Mouse (Mus musculus): ENCODE measurements at regions not wholly inside any gene's neighbourhood (a gene's known extent, or its start where the extent isn't known, plus 50 kb on each side); places are given as distances from the start of the nearest gene placed in this dataset.

DNA sequence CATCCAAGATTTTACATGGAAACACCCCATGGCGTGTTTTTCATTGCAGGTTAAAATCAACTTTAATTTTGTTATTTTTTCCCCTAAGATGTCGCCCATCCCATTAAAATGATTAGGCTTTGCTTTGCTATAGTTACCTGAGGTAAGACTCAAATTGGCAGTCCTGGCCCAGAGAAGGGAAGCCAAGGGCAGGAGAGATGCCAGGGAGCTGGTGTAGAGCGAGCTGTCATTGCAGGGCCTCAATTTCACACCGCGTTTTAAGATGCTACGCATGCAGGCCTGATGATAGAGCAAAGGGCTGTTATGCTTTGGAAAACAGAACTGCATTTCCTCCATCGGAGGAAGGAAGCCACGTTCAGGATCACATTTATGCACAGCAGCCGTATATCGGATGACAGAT is 852.7 kb upstream of the Sox9 start:
- Histone ChIP-seq H3K4me3 (no peak overlapping the region), H3K27ac (no peak overlapping the region), H3K4me1 (peaks cover 11% of the 10 kb centered on the region), H3K27me3 (ENCODE audit: poor library complexity, severe bottlenecking) (no peaks in the 10 kb centered on the region), H3K9me3 (no peaks in the 10 kb centered on the region), H3K36me3 (replicated peaks) (no peaks in the 10 kb centered on the region)
- no peak for DNase-seq (ENCODE audit: extremely low spot score, low spot score)
- 75% methylated on average over 10 of the region's 10 CpGs for WGBS

DNA sequence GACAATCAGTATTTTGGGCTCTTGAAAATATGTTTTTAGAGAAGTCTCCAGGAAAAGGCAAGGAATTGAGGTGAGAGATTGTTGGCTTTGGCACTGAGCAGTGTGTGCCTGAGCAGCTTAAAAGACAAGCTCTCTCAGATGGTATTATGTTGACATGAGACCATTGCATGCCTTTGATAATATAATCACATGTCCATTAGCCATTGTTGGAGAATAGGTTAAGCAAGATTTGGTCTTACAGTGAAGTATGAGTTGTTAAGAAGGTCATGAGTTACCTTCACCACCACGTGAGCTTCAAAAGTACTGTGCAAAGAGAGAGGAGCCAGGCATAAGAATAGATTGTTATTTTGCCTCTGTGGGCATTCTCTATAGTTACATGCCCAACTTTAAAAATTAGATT is 850.0 kb upstream of the Sox9 start:
- 89% methylated on average over 1 of the region's 1 CpGs for WGBS
- H3K9me3 ChIP-seq = no peaks in the 10 kb centered on the region
- H3K4me3 ChIP-seq = no peak overlapping the region
- no peaks in the 10 kb centered on the region for H3K36me3 ChIP-seq (replicated peaks)
- DNase-seq (ENCODE audit: extremely low spot score, low spot score) = no peak
- H3K4me1 ChIP-seq = peaks cover 11% of the 10 kb centered on the region
- no peak overlapping the region for H3K27ac ChIP-seq
- no peaks in the 10 kb centered on the region for H3K27me3 ChIP-seq (ENCODE audit: poor library complexity, severe bottlenecking)

- WGBS = 86% methylated on average over 8 of the region's 8 CpGs
- Histone ChIP-seq H3K9me3 (no peaks in the 10 kb centered on the region), H3K27ac (no peak overlapping the region), H3K4me1 (peaks cover 9% of the 10 kb centered on the region), H3K27me3 (ENCODE audit: poor library complexity, severe bottlenecking) (no peaks in the 10 kb centered on the region), H3K36me3 (replicated peaks) (no peaks in the 10 kb centered on the region), H3K4me3 (no peak overlapping the region)
- no peak for DNase-seq (ENCODE audit: extremely low spot score, low spot score)
Measured at GRCm38 (mm10) chr11:111944282-111944681, 837.7 kb upstream of the Sox9 start.

DNA sequence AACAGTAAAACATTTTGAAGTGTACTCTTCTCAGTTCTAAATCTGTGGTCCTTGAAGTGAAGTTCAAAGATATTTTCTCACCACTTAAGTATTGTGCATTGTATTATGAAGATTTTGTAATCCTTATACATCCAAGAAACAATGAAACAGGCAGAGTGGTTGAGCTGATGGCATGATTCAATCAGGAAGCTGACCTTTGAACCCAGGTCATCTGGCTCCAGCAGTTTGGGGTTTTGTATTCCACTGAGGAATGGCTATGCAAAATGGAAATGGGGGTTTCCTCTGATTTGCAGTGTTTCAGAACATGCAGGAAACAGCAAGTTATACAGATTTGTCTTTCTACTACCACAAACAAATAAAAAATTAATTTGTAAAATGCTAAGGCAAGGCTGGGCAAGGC is 836.2 kb upstream of the Sox9 start:
- no peak for DNase-seq (ENCODE audit: extremely low spot score, low spot score)
- no peaks in the 10 kb centered on the region for H3K36me3 ChIP-seq (replicated peaks)
- H3K9me3 ChIP-seq = no peaks in the 10 kb centered on the region
- no peak overlapping the region for H3K27ac ChIP-seq
- H3K4me3 ChIP-seq = no peak overlapping the region
- no peaks in the 10 kb centered on the region for H3K27me3 ChIP-seq (ENCODE audit: poor library complexity, severe bottlenecking)
- H3K4me1 ChIP-seq = peaks cover 9% of the 10 kb centered on the region

DNA sequence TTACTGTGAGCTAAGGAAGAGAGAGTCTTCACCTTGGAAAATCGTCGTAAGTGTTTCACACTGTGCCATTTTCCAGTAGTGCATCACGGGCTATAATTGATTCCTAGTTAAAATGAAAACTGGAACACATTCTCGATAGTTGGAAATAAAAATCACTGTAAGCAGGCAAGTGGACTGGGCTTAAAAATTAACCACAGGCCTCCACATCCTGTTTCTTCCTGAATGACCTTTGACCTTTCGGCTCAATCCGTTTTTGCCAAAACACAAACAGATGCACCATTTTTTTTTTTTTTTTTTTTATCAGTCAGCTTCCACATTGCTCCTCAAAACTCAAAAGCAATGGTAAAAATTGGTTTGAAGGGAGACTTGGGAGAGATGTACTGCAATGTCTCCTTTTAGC is 834.4 kb upstream of the Sox9 start:
- no peak for DNase-seq (ENCODE audit: extremely low spot score, low spot score)
- 87% methylated on average over 6 of the region's 6 CpGs for WGBS
- Histone ChIP-seq H3K4me3 (no peak overlapping the region), H3K27me3 (ENCODE audit: poor library complexity, severe bottlenecking) (no peaks in the 10 kb centered on the region), H3K27ac (no peak overlapping the region), H3K9me3 (no peaks in the 10 kb centered on the region), H3K4me1 (peaks cover 9% of the 10 kb centered on the region), H3K36me3 (replicated peaks) (no peaks in the 10 kb centered on the region)

- no peaks in the 10 kb centered on the region for H3K9me3 ChIP-seq
- 82% methylated on average over 5 of the region's 5 CpGs for WGBS
- H3K27me3 ChIP-seq (ENCODE audit: poor library complexity, severe bottlenecking) = no peaks in the 10 kb centered on the region
- DNase-seq (ENCODE audit: extremely low spot score, low spot score) = no peak
- H3K4me1 ChIP-seq = peaks cover 7% of the 10 kb centered on the region; the same call in 1 of the 2 replicates
- H3K27ac ChIP-seq = no peak overlapping the region
- H3K36me3 ChIP-seq (replicated peaks) = no peaks in the 10 kb centered on the region
- H3K4me3 ChIP-seq = no peak overlapping the region
Measured at GRCm38 (mm10) chr11:111953421-111953820, 828.6 kb upstream of the Sox9 start.

- 79% methylated on average over 5 of the region's 5 CpGs for WGBS
- Histone ChIP-seq H3K4me1 (peaks cover 7% of the 10 kb centered on the region; the same call in 1 of the 2 replicates), H3K36me3 (replicated peaks) (no peaks in the 10 kb centered on the region), H3K4me3 (no peak overlapping the region), H3K27ac (no peak overlapping the region), H3K27me3 (ENCODE audit: poor library complexity, severe bottlenecking) (no peaks in the 10 kb centered on the region), H3K9me3 (no peaks in the 10 kb centered on the region)
- DNase-seq (ENCODE audit: extremely low spot score, low spot score) = no peak
Measured at GRCm38 (mm10) chr11:111957721-111958287, 824.2 kb upstream of the Sox9 start.

GRCm38 (mm10) chr11:111961047-111961837 is 820.8 kb upstream of the Sox9 start:
- no peak overlapping the region for H3K4me3 ChIP-seq
- peaks cover 9% of the 10 kb centered on the region for H3K4me1 ChIP-seq
- H3K27ac ChIP-seq = no peak overlapping the region
- DNase-seq (ENCODE audit: extremely low spot score, low spot score) = no peak
- no peaks in the 10 kb centered on the region for H3K36me3 ChIP-seq (replicated peaks)
- H3K27me3 ChIP-seq (ENCODE audit: poor library complexity, severe bottlenecking) = no peaks in the 10 kb centered on the region
- no peaks in the 10 kb centered on the region for H3K9me3 ChIP-seq
- 76% methylated on average over 10 of the region's 10 CpGs for WGBS

DNA sequence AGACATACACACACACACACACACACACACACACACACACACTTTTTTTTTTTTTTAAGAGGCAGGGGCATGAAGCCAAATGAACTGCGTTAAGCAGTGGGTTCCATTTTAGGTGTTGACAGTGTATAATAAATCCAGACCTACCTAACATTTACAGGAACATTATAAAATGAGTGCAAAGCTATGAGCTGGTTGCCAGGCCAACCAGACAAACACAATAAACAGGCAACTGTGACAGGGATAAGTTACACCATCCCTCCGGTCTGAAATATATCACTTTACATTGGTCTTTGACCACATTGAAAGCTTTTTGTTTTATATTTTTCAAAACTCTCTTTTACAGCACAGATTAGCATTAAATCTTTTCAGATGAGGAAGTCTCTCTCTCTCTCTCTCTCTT is 820.2 kb upstream of the Sox9 start:
- Histone ChIP-seq H3K4me3 (no peak overlapping the region), H3K27ac (no peak overlapping the region), H3K36me3 (replicated peaks) (no peaks in the 10 kb centered on the region), H3K9me3 (no peaks in the 10 kb centered on the region), H3K4me1 (peaks cover 9% of the 10 kb centered on the region), H3K27me3 (ENCODE audit: poor library complexity, severe bottlenecking) (no peaks in the 10 kb centered on the region)
- no peak for DNase-seq (ENCODE audit: extremely low spot score, low spot score)
- WGBS = 85% methylated on average over 2 of the region's 2 CpGs

- DNase-seq (ENCODE audit: extremely low spot score, low spot score) = no peak
- Histone ChIP-seq H3K27ac (no peak overlapping the region), H3K4me3 (no peak overlapping the region), H3K27me3 (ENCODE audit: poor library complexity, severe bottlenecking) (no peaks in the 10 kb centered on the region), H3K9me3 (no peaks in the 10 kb centered on the region), H3K4me1 (peaks cover 2% of the 10 kb centered on the region; the same call in 1 of the 2 replicates), H3K36me3 (replicated peaks) (no peaks in the 10 kb centered on the region)
- WGBS = 85% methylated on average over 6 of the region's 6 CpGs
Measured at GRCm38 (mm10) chr11:111964066-111964465, 818.0 kb upstream of the Sox9 start.

- no peak overlapping the region for H3K27ac ChIP-seq
- WGBS = 94% methylated on average over 3 of the region's 3 CpGs
- no peaks in the 10 kb centered on the region for H3K9me3 ChIP-seq
- no peak for DNase-seq (ENCODE audit: extremely low spot score, low spot score)
- no peaks in the 10 kb centered on the region for H3K27me3 ChIP-seq (ENCODE audit: poor library complexity, severe bottlenecking)
- H3K36me3 ChIP-seq (replicated peaks) = no peaks in the 10 kb centered on the region
- H3K4me1 ChIP-seq = peaks cover 2% of the 10 kb centered on the region; the same call in 1 of the 2 replicates
- H3K4me3 ChIP-seq = no peak overlapping the region
Measured at GRCm38 (mm10) chr11:111966401-111966800, 815.6 kb upstream of the Sox9 start.

DNA sequence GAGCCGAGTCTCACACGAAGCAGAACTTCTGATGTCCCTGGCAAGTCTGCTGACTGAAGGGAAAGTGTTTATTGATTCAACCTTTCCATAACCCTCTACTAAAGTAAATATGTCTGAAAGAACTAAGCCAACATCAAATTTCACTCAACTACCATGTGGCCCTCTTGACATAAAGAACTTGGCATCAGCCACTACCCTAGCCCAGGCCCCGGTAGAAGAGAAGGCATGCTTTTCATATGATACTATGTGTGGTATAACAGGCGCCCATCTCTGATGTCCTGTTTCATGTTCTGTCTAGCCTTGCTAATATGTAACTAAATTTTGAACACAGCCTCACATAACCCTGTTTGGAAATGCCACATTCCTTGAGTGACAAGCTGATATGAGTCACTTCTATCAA is 811.0 kb upstream of the Sox9 start:
- H3K36me3 ChIP-seq (replicated peaks) = no peaks in the 10 kb centered on the region
- WGBS = 92% methylated on average over 4 of the region's 4 CpGs
- DNase-seq (ENCODE audit: extremely low spot score, low spot score) = no peak
- H3K27ac ChIP-seq = no peak overlapping the region
- no peaks in the 10 kb centered on the region for H3K9me3 ChIP-seq
- no peaks in the 10 kb centered on the region for H3K27me3 ChIP-seq (ENCODE audit: poor library complexity, severe bottlenecking)
- H3K4me1 ChIP-seq = no peaks in the 10 kb centered on the region
- no peak overlapping the region for H3K4me3 ChIP-seq

DNA sequence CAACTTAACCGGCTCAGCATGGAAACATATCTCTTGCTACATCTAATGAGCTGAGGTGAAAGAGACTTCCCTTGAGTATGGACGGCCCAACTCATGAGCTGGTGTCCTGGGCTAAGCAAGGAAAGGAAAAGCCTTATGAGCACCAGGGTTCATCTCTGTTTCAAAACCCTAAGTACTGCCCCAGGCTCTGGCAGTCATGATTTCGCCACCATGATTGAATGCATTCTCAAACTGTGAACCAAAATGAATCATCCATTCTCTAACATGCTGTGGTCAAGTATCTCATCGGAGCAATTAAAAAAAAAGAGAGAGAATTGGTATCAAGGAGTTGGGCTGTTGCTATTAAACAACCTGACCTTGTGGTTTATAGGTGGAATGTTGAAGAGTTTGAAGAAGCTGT is 803.4 kb upstream of the Sox9 start:
- WGBS = 90% methylated on average over 4 of the region's 4 CpGs
- H3K27me3 ChIP-seq (ENCODE audit: poor library complexity, severe bottlenecking) = no peaks in the 10 kb centered on the region

More for the DNA sequence above, 803.4 kb upstream of the Sox9 start:
- no peaks in the 10 kb centered on the region for H3K4me1 ChIP-seq
- H3K36me3 ChIP-seq (replicated peaks) = no peaks in the 10 kb centered on the region
- DNase-seq (ENCODE audit: extremely low spot score, low spot score) = no peak
- H3K27ac ChIP-seq = no peak overlapping the region
- no peaks in the 10 kb centered on the region for H3K9me3 ChIP-seq
- no peak overlapping the region for H3K4me3 ChIP-seq

Data from forebrain, embryonic 10.5 days (tissue).